ENCODE assay signal across 7 mouse cellular contexts in genomic region chr16:84955204-84955839, GRCm38 (mm10).
DNase-seq lines count a peak whose midpoint lies in the region; ATAC-seq and TF ChIP-seq lines count a peak whose summit lies in the region.

No protein-coding gene starts in this region.

- intact Hi-C loops in heart, adult 2 months (cut with DNase I) = loop anchor here (1.0 to 5.0 kb wide), 5 partner anchors 57 to 723 kb away; partner anchors contain the start of gene App

- no peak overlapping the region for H3K4me3 ChIP-seq in embryonic facial prominence, embryonic 12.5 days
- no peak overlapping the region for H3K4me3 ChIP-seq in heart, adult 2 months
- H3K4me3 ChIP-seq in kidney, adult 2 months (ENCODE audit: insufficient read depth, low read depth, low read length) = no peak overlapping the region
- no peak overlapping the region for H3K4me3 ChIP-seq in limb, embryonic 11.5 days (ENCODE audit: low read depth, low read length)
- no peak overlapping the region for H3K4me3 ChIP-seq in midbrain, embryonic 16.5 days (ENCODE audit: low read depth, low read length)
- H3K4me3 ChIP-seq in spleen, adult 2 months (ENCODE audit: extremely low read depth, insufficient read depth, insufficient read length) = no peak overlapping the region

- peak overlapping the region; percentile 17; the same call in 1 of the 2 replicates for H3K4me2 ChIP-seq in embryonic facial prominence, embryonic 12.5 days (replicated peaks)
- no peak overlapping the region for H3K4me2 ChIP-seq in limb, embryonic 11.5 days (ENCODE audit: low read depth, severe bottlenecking)
- no peak overlapping the region for H3K4me2 ChIP-seq in midbrain, embryonic 16.5 days (ENCODE audit: low read length)

- DNase-seq in adrenal gland, postnatal 14 days = peak; percentile 91
- peak; percentile 79 to 86 for DNase-seq in heart, adult 2 months
- peak; percentile 85 for DNase-seq in kidney, adult 2 months
- DNase-seq in limb, embryonic 11.5 days (ENCODE audit: low spot score) = peak; percentile 93
- peak; percentile 23 to 73 for DNase-seq in spleen, adult 2 months (ENCODE audit: low read depth in 1 of 2, low spot score in 2 of 2)

- no peaks in the 10 kb centered on the region for H3K79me2 ChIP-seq in heart, adult 2 months (replicated peaks; ENCODE audit: control insufficient read depth, insufficient read depth, low read length)

- H3K9me3 ChIP-seq in embryonic facial prominence, embryonic 12.5 days = no peaks in the 10 kb centered on the region
- no peaks in the 10 kb centered on the region for H3K9me3 ChIP-seq in limb, embryonic 11.5 days (ENCODE audit: control insufficient read depth, low read length)
- no peaks in the 10 kb centered on the region for H3K9me3 ChIP-seq in midbrain, embryonic 16.5 days (replicated peaks; ENCODE audit: control insufficient read depth, low read length, poor library complexity, severe bottlenecking)

- 32% methylated on average over 26 of the region's 26 CpGs for WGBS in embryonic facial prominence, embryonic 12.5 days
- 39% methylated on average over 26 of the region's 26 CpGs for WGBS in heart, adult 2 months
- WGBS in kidney, adult 2 months = 44% methylated on average over 26 of the region's 26 CpGs
- 32% methylated on average over 26 of the region's 26 CpGs for WGBS in limb, embryonic 11.5 days
- WGBS in midbrain, embryonic 16.5 days = 27% methylated on average over 26 of the region's 26 CpGs
- 40% methylated on average over 26 of the region's 26 CpGs for WGBS in spleen, adult 2 months

- TF ChIP-seq POLR2A in heart, adult 2 months (IDR thresholded peaks at IDR 0.05; ENCODE audit: insufficient read depth, low read depth, low read length) = no peak
- TF ChIP-seq POLR2A in kidney, adult 2 months (IDR thresholded peaks at IDR 0.05; ENCODE audit: low read depth, low read length) = no peak
- no peak for TF ChIP-seq POLR2A in spleen, adult 2 months (IDR thresholded peaks at IDR 0.05; ENCODE audit: low read depth, low read length)

- TF ChIP-seq CTCF in heart, adult 2 months (IDR thresholded peaks at IDR 0.05) = no peak; the same call in 1 of the 2 replicates
- TF ChIP-seq CTCF in kidney, adult 2 months (conservative IDR thresholded peaks at IDR 0.05; ENCODE audit: insufficient read depth, insufficient read length, low read depth, low read length) = peak; percentile 94
- TF ChIP-seq CTCF in spleen, adult 2 months (IDR thresholded peaks at IDR 0.05; ENCODE audit: extremely low read depth, insufficient read depth, insufficient read length, insufficient replicate concordance) = peak; percentile 84; the same call in 1 of the 2 replicates

- H3K36me3 ChIP-seq in embryonic facial prominence, embryonic 12.5 days = peaks cover 22% of the 10 kb centered on the region
- no peaks in the 10 kb centered on the region for H3K36me3 ChIP-seq in heart, adult 2 months (ENCODE audit: control insufficient read depth, insufficient read depth, low read length)
- H3K36me3 ChIP-seq in kidney, adult 2 months (ENCODE audit: control insufficient read depth, insufficient read depth, low read length) = no peaks in the 10 kb centered on the region; the same call in none of the 2 replicates
- H3K36me3 ChIP-seq in limb, embryonic 11.5 days (ENCODE audit: control insufficient read depth, insufficient read depth, low read length) = no peaks in the 10 kb centered on the region
- H3K36me3 ChIP-seq in midbrain, embryonic 16.5 days (ENCODE audit: control insufficient read depth, insufficient read depth, low read length) = peaks cover 13% of the 10 kb centered on the region
- H3K36me3 ChIP-seq in spleen, adult 2 months (ENCODE audit: control insufficient read depth, insufficient read depth, low read length) = no peaks in the 10 kb centered on the region

- peak; percentile 80; the same call in 1 of the 2 replicates for TF ChIP-seq EP300 in heart, adult 2 months (IDR thresholded peaks at IDR 0.05; ENCODE audit: insufficient read depth, low read depth, low read length)

- no peak overlapping the region for H3K9ac ChIP-seq in embryonic facial prominence, embryonic 12.5 days
- no peak overlapping the region for H3K9ac ChIP-seq in heart, adult 2 months (ENCODE audit: low read depth, low read length)
- no peak overlapping the region for H3K9ac ChIP-seq in limb, embryonic 11.5 days (ENCODE audit: low read length)
- H3K9ac ChIP-seq in midbrain, embryonic 16.5 days (ENCODE audit: low read depth, low read length) = no peak overlapping the region

- no peak overlapping the region for H3K27ac ChIP-seq in embryonic facial prominence, embryonic 12.5 days
- no peak overlapping the region for H3K27ac ChIP-seq in heart, adult 2 months
- H3K27ac ChIP-seq in kidney, adult 2 months (ENCODE audit: insufficient read depth, low read depth, low read length) = no peak overlapping the region
- no peak overlapping the region for H3K27ac ChIP-seq in limb, embryonic 11.5 days (replicated peaks; ENCODE audit: low read depth, low read length)
- no peak overlapping the region for H3K27ac ChIP-seq in midbrain, embryonic 16.5 days (ENCODE audit: low read length)
- no peak overlapping the region for H3K27ac ChIP-seq in spleen, adult 2 months (ENCODE audit: insufficient read depth, low read length)

- H3K27me3 ChIP-seq in embryonic facial prominence, embryonic 12.5 days = no peaks in the 10 kb centered on the region
- H3K27me3 ChIP-seq in heart, adult 2 months (ENCODE audit: control insufficient read depth, insufficient read depth, low read length) = no peaks in the 10 kb centered on the region
- H3K27me3 ChIP-seq in kidney, adult 2 months (replicated peaks; ENCODE audit: control insufficient read depth, insufficient read depth, low read length) = no peaks in the 10 kb centered on the region
- no peaks in the 10 kb centered on the region for H3K27me3 ChIP-seq in limb, embryonic 11.5 days (ENCODE audit: control insufficient read depth, insufficient read depth, low read length)
- no peaks in the 10 kb centered on the region for H3K27me3 ChIP-seq in midbrain, embryonic 16.5 days (ENCODE audit: control insufficient read depth, insufficient read depth, low read depth, low read length)
- no peaks in the 10 kb centered on the region for H3K27me3 ChIP-seq in spleen, adult 2 months (ENCODE audit: control insufficient read depth, insufficient read depth, low read length)

- no peaks in the 10 kb centered on the region for H3K4me1 ChIP-seq in embryonic facial prominence, embryonic 12.5 days
- peaks cover 2% of the 10 kb centered on the region for H3K4me1 ChIP-seq in heart, adult 2 months (ENCODE audit: control insufficient read depth, insufficient read depth, low read length)
- no peaks in the 10 kb centered on the region for H3K4me1 ChIP-seq in kidney, adult 2 months (ENCODE audit: control insufficient read depth, insufficient read depth, low read length)
- no peaks in the 10 kb centered on the region for H3K4me1 ChIP-seq in limb, embryonic 11.5 days (ENCODE audit: control insufficient read depth, insufficient read depth, low read length)
- peaks cover 7% of the 10 kb centered on the region for H3K4me1 ChIP-seq in midbrain, embryonic 16.5 days (ENCODE audit: control insufficient read depth, insufficient read depth, low read length)
- H3K4me1 ChIP-seq in spleen, adult 2 months (ENCODE audit: control insufficient read depth, insufficient read depth, insufficient read length) = no peaks in the 10 kb centered on the region

- peak; percentile 84 for ATAC-seq in embryonic facial prominence, embryonic 12.5 days (ENCODE audit: insufficient number of reproducible peaks, insufficient read depth, low FRiP score, low TSS enrichment)
- ATAC-seq in limb, embryonic 11.5 days (ENCODE audit: insufficient number of reproducible peaks, low FRiP score, low TSS enrichment, low read depth) = peak; percentile 86
- ATAC-seq in midbrain, embryonic 16.5 days = peak; percentile 88
